Mouse (Mus musculus) left cerebral cortex, postnatal 36 days (tissue): ENCODE results near the gene Klhdc8a. TPM values are rescaled to one million over a fixed set of nuclear protein-coding genes. Genes with fewer than 3 reads are reported as not detected.

Source experiments
- DNase-seq, 2 experiments: peaks; one replicate each; pipeline ENCODE4 v3.0.0; 2021 to 2022; ENCODE audit warnings: low spot score in 2 of 2, mixed read lengths in 1 of 2
- intact Hi-C: fragments of 180-260 bp; cut with DNase I; formaldehyde crosslinking; loops from one replicate; pipeline ENCODE4 v1.15.1; 2025
- total RNA-seq, 2 experiments: library from RNA; stranded (reverse); gene quantifications; 2 replicates each; pipeline ENCODE4 v1.2.3; 2021

Gene Klhdc8a
- total RNA-seq, 2 experiments from 2014 or later: 11.0 to 13.6 TPM

GRCm38 (mm10) chr1:132287991-132288451 is 10.4 kb upstream of the Klhdc8a start:
- intact Hi-C loops: no loop called here
- no peak for DNase-seq

DNA sequence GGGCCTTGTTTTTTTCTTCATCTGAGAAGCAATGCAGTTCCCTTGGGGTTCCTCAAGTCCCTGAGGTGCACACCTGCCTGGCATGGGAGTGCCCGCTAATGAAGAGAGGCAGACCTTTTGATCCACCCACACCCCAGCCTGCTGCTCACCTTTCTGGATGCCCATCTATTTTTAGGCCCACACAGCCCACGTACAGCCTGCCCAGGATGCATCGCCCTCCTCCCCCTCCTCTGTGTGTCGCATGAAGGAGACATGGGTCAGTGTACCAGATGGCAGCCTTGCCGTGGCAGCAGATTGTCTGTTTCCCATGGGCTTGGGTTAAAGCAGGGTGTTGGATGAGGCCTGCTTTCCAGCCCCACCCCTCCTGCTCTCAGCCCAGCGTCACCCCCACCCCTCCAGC is 8.5 kb upstream of the Klhdc8a start:
- intact Hi-C loops: no loop called here
- no peak for DNase-seq

GRCm38 (mm10) chr1:132290921-132291675 is 7.3 kb upstream of the Klhdc8a start:
- intact Hi-C loops: no loop called here
- DNase-seq: no peak

DNA sequence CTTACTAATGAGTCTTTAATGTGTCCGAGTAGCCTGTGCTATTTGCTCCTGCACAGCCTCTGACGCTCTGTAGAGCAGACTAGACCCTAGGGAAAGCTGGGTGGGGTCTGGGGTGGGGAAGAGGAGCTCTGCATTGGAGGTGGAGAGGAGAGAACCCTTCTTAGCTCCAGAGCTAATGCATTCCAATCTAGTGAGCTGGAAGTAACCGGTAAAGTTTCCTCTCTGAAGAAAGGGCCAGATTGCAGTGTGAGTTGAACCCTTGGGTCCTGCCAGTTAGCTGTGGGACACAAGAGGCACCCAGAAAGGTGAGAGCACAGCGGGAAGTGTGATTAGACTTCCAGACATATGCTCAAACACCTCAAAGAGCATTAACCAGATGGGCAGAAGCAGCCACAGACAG is 6.7 kb upstream of the Klhdc8a start:
- DNase-seq: no peak
- intact Hi-C loops: no loop called here

GRCm38 (mm10) chr1:132292318-132293129 is 5.9 kb upstream of the Klhdc8a start:
- intact Hi-C loops: no loop called here
- no peak for DNase-seq

DNA sequence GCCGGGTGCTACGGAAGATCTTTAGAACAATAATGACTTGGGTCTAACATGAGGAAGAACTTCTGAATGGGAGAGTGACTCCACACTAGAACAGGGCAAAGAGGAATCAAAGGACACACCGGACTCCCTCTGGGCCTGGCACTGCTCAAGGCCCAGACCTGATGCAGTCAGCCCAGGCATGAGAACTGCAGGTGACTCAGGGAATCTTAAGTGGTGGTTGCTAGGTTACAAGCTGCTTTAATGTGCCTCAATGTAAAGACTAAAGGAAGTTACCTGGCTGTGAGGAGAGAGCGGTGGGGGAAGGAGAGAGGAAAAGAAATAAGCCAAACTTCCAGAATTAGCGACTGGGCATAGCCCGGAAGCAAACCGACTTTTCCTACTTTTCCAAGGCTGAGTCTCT is 2.9 kb upstream of the Klhdc8a start:
- no peak for DNase-seq
- intact Hi-C loops: no loop called here

- peak in 1 of 2 experiments; percentile 23 for DNase-seq
- intact Hi-C loops: no loop called here
Measured at GRCm38 (mm10) chr1:132296051-132296450, 2.4 kb upstream of the Klhdc8a start.

- intact Hi-C loops: no loop called here
- DNase-seq: peak; percentile 38 to 63
Measured at GRCm38 (mm10) chr1:132298801-132299464, 507 bp downstream of the Klhdc8a start.

DNA sequence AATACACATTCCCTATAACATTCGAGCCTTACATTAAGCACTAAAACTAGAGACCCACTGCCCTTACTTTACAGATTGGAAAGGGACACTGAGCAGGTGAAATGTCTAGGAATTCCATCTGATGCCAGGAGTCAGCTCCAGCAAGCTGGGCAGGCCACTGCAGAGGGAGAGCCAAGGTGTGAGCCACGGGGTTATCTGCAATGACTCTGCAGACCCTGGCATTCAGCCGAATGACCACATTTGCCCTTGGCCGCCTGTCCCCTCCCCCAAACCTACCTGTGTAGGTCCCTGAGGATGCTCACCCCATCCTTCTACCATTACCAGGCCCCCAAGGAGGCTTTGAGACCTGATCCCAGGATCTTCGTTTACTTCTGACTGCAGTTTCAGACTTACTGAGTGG is 1.3 kb downstream of the Klhdc8a start:
- no peak for DNase-seq
- intact Hi-C loops: no loop called here

DNA sequence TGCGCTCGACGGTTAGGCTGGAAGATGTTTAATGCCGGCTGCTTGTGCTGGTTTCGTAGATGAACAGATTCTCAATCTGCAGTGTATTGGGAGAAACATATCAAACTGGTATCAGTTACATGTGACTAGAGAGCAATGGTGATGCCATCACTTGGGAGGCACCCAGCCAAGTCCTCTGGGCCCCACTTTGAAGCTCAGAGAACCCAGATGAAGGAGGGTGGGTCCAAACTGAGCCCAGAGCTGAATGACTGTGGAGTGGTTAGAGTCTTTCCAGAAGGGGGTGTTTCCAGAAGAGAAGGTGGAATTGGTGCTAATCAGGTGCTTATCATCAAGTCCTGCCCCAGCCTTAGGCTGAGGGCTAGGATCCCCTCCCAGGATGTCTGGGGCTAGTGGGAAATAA is 2.8 kb downstream of the Klhdc8a start:
- intact Hi-C loops: no loop called here
- DNase-seq: no peak

- intact Hi-C loops: no loop called here
- DNase-seq: no peak
Measured at GRCm38 (mm10) chr1:132302341-132302866, 4.0 kb downstream of the Klhdc8a start.

GRCm38 (mm10) chr1:132304618-132305214 is 6.3 kb downstream of the Klhdc8a start:
- no peak for DNase-seq
- intact Hi-C loops: no loop called here

- intact Hi-C loops: loop anchor here (2.0 kb wide), 1 partner anchor 149 kb away; no protein-coding TSS in a partner anchor
- peak; percentile 32 to 34 for DNase-seq
Measured at GRCm38 (mm10) chr1:132306160-132306559, 7.7 kb downstream of the Klhdc8a start.

GRCm38 (mm10) chr1:132306808-132307207 is 8.4 kb downstream of the Klhdc8a start:
- intact Hi-C loops: loop anchor here (2.0 kb wide), 1 partner anchor 150 kb away; no protein-coding TSS in a partner anchor
- DNase-seq: no peak

- intact Hi-C loops: loop anchor here (2.0 kb wide), 1 partner anchor 151 kb away; no protein-coding TSS in a partner anchor
- DNase-seq: no peak
Measured at GRCm38 (mm10) chr1:132307962-132308361, 9.5 kb downstream of the Klhdc8a start.

GRCm38 (mm10) chr1:132308674-132309073 is 10.2 kb downstream of the Klhdc8a start:
- DNase-seq: no peak
- intact Hi-C loops: no loop called here

GRCm38 (mm10) chr1:132310754-132311153 is 12.3 kb downstream of the Klhdc8a start:
- intact Hi-C loops: no loop called here
- DNase-seq: no peak

DNA sequence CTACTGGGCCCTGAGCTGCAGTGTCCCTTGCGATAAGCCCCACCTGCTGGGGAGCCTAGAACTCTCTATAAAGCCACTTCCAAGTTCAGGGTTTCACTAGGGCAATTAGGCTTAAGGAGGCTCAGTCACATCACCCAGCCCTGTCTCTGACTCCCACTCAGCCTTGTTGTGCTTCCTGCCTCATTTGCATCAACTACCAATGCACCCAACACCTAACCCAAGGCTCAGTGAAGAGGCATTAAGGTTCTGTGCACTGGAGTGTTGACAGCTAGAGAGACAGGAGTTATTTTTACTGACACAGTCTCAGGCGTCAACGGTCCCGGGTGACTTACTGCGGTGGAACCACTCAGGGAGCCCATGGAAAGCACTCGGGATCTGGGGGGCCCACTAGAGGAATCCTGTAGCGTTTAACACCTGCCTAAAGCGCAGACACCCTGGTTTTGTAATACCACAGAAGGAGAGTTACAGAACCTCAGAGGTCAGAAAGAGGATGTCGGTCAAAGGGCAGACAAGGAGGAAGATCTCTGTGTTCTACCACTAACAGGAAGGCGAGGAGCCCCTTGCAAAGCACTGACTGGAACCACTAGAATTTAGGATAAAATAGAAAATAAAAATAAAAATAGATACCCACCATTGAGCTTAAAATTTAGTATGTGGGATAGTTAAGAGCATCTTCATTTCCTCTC is 12.9 kb downstream of the Klhdc8a start:
- no peak for DNase-seq
- intact Hi-C loops: no loop called here

DNA sequence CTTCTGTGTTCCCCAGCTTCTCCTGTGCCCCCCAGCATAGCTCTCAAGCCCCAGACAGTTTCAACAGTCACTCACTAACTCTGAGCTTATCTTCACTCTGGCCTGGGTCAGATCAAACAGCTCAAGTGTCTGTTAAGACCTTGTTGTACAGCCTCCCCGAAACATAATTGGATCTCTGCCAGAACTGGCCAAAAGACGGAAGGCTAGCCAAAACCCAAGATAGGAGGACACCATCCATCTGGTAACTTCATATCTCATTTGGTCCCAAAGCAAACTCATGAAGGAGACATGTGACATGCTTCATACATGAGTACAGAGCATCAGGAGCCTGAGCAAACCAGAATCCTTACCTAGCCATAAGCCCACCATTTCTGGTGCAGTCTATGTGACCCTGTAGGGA is 13.6 kb downstream of the Klhdc8a start:
- no peak for DNase-seq
- intact Hi-C loops: loop anchor here (1.0 kb wide), 1 partner anchor 44 kb away; no protein-coding TSS in a partner anchor
